Mouse (Mus musculus) kidney, embryonic 14.5 days (tissue): ENCODE measurements around the gene Zmym1. TPM values are rescaled to one million over a fixed set of nuclear protein-coding genes. Genes with fewer than 3 reads are reported as not detected.
"Not testable (repeated sequence)": the region's sequence is repeated elsewhere in the genome, so short reads cannot be mapped to it uniquely, and the experiment has no call there.

Experiments used
- ATAC-seq: fragments of 200-750 bp; cut with Nextera tagmentation; 2 replicates; pipeline ENCODE4 v1.8.0; 2017; ENCODE audit warnings: moderate number of reproducible peaks, mild to moderate bottlenecking, moderate TSS enrichment, moderate library complexity; ENCODE audit not compliant: low FRiP score, low TSS enrichment
- H3K27ac ChIP-seq: fragments of 300-500 bp; sonication (generic); 2 replicates; pipeline ENCODE4 v1.5.1; 2014; ENCODE audit warnings: low read depth, mild to moderate bottlenecking, low read length, moderate library complexity, mixed read lengths
- H3K27me3 ChIP-seq: fragments of 300-500 bp; sonication (generic); 2 replicates; pipeline ENCODE4 v1.6.1; 2014; ENCODE audit warnings: mild to moderate bottlenecking, low read length; ENCODE audit not compliant: control insufficient read depth, insufficient read depth
- H3K36me3 ChIP-seq: fragments of 300-500 bp; sonication (generic); 2 replicates; pipeline ENCODE4 v1.6.1; 2014; ENCODE audit warnings: low read length, mixed read lengths; ENCODE audit not compliant: control insufficient read depth, insufficient read depth
- H3K4me1 ChIP-seq: fragments of 300-500 bp; sonication (generic); 2 replicates; pipeline ENCODE4 v1.6.1; 2014; ENCODE audit warnings: low read length, mixed read lengths; ENCODE audit not compliant: control insufficient read depth, insufficient read depth
- H3K4me2 ChIP-seq: fragments of 300-500 bp; sonication (generic); replicated peaks from 2 replicates; pipeline ENCODE4 v1.6.1; 2014; ENCODE audit warnings: low read depth, mild to moderate bottlenecking, low read length
- H3K4me3 ChIP-seq: fragments of 300-500 bp; sonication (generic); 2 replicates; pipeline ENCODE4 v1.5.1; 2014; ENCODE audit warnings: mild to moderate bottlenecking, low read length
- H3K9ac ChIP-seq: fragments of 300-500 bp; sonication (generic); 2 replicates; pipeline ENCODE4 v1.6.1; 2014; ENCODE audit warnings: low read depth, mild to moderate bottlenecking, low read length, moderate library complexity
- H3K9me3 ChIP-seq: fragments of 300-500 bp; sonication (generic); 2 replicates; pipeline ENCODE4 v1.6.1; 2016; ENCODE audit warnings: low read length; ENCODE audit not compliant: control insufficient read depth
- WGBS: fragments of 180-500 bp; shearing (Covaris S2); extraction: QIAGEN DNeasy Blood & Tissue Kit; methylation state at CpG from one replicate; pipeline ENCODE4 v1.1.7; 2014; 5-methylcytosine and 5-hydroxymethylcytosine counted together
- polyA plus RNA-seq: library from polyadenylated mRNA; unstranded; fragments of >200 nt; fragmentation: Nextera tagmentation; extraction: Ambion mirVana; gene quantifications from 2 replicates; pipeline ENCODE4 v1.2.1, GENCODE M21; 2014

The Zmym1 gene
- polyA plus RNA-seq, 1 experiment from 2014 or later, result 26.5 TPM

DNA sequence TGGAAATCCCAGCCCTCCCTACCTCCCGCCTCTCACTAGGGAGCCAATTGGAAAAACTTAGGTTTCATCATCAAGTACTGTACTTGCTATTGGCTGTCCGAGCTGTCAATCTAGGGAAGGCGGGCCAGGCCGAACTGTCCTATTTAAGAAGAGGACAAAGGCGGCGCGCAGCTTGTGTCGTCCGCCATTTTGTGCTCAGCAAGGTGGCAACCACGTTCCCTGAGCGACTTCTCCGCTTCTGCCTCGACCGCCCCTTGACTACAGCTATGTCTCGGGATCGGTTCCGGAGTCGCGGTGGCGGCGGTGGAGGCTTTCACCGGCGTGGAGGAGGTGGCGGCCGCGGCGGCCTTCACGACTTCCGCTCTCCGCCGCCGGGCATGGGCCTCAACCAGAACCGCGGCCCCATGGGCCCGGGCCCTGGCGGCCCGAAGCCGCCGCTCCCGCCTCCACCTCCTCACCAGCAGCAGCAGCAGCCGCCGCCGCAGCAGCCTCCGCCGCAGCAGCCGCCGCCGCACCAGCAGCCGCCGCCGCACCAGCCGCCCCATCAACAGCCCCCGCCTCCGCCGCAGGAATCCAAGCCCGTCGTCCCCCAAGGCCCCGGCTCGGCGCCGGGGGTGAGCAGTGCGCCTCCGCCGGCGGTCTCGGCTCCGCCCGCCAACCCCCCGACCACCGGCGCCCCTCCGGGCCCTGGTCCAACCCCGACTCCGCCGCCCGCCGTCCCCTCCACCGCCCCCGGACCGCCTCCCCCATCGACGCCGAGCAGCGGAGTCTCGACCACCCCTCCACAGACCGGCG lies 39.6 kb downstream of the Zmym1 start, which contains the start of gene Sfpq:
Gene Sfpq (plus strand): TSS at position 174 of the 795 bp plus-strand sequence.
- peaks cover 36% of the 10 kb centered on the region for H3K36me3 ChIP-seq
- no peaks in the 10 kb centered on the region for H3K27me3 ChIP-seq
- no peaks in the 10 kb centered on the region for H3K9me3 ChIP-seq
- peak within 1 kb of the TSS; percentile 100 for H3K9ac ChIP-seq
- under 1% methylated on average over 61 of the region's 87 CpGs for WGBS
- peak within 1 kb of the TSS; percentile 99 for H3K27ac ChIP-seq
- peaks cover 13% of the 10 kb centered on the region for H3K4me1 ChIP-seq
- ATAC-seq, result peak; percentile 97
- peak within 1 kb of the TSS; percentile 63 for H3K4me2 ChIP-seq
- peak within 1 kb of the TSS; percentile 100 for H3K4me3 ChIP-seq

DNA sequence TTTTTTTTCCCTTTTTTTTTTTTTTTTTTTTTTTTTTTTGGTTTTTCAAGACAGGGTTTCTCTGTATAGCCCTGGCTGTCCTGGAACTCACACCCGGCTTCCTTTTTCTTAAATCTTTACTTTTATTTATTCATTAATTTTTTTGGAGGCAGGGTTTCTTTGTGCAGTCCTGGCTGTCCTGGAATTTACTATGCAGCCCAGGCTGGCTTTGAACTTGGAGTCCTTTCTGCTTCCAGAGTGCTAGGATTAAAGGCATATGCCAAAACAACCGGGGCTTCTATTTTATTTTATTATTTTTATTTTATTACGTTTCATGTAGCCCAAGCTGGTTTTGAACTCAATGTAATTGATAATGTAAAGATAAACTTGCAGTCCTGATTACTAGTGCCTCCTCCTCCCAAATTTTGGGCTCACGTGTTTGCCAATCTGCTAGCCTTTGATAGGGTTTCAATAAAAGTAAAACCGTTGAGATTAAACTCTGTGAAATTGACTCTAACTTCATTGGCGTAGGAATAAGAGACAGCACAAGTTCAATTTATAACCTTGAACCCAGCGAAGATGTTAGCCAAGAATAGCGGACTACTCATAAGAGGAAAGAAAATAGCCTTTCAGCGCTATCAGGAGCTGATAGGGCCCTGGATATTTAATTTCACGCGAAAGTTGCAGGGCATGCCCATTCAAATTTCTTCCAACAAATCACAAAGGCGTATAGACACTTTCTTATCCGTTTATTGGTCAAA lies 40.4 kb downstream of the Zmym1 start:
- no peak overlapping the region for H3K27ac ChIP-seq
- ATAC-seq, result no peak

DNA sequence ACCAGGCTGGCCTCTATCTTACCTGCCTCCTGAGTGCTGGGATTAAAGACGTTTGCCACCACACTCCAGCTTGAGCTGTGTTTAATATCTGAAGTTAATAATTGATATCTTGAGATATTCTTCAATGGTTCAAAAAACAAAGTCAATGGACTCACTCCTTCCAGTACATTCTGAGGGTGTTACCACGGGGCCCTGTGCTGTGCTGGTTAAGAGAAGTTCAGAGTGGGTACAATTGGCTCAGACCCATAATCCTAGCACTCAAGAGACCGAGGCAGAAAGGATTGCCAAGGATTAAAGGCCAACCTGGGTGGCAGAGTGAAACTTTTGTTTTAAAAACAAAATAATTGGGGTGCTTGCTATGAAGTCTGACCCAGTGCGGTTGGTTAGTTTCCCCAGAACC lies 44.6 kb downstream of the Zmym1 start:
- 84% methylated on average over 4 of the region's 4 CpGs for WGBS

More for the DNA sequence above, 40.4 kb downstream of the Zmym1 start:
- H3K36me3 ChIP-seq, result peaks cover 29% of the 10 kb centered on the region
- H3K4me2 ChIP-seq, result peak overlapping the region; percentile 53
- H3K9me3 ChIP-seq, result no peaks in the 10 kb centered on the region
- H3K4me1 ChIP-seq, result peaks cover 15% of the 10 kb centered on the region
- H3K9ac ChIP-seq, result no peak overlapping the region
- WGBS, result 12% methylated on average over 13 of the region's 13 CpGs
- H3K4me3 ChIP-seq, result peak overlapping the region; percentile 100
- H3K27me3 ChIP-seq, result no peaks in the 10 kb centered on the region

DNA sequence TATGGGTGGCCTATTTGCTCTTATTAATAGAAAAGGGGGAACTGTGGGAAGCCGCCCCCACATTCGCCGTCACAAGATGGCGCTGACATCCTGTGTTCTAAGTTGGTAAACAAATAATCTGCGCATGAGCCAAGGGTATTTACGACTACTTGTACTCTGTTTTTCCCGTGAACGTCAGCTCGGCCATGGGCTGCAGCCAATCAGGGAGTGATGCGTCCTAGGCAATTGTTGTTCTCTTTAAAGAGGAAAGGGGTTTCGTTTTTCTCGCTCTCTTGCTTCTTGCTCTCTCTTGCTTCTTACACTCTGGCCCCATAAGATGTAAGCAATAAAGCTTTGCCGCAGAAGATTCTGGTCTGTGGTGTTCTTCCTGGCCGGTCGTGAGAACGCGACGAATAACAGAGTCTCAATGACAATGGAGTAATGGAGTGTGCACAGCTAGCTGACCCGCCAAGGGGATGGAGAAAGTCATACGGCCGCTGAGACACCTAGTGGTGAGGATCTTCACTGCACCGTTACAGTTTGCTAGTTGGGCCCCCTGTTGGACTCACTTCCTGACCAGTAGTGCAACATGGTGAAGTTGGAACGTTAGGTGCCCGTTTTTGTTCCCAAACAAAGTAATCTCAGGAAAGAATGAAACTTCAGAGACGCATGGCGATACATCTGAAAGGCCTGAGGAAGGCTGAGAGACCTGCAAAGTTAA lies 45.5 kb downstream of the Zmym1 start:
- Histone ChIP-seq H3K4me2 (peak overlapping the region; percentile 12; the same call in 1 of the 2 replicates), H3K4me3 (peak overlapping the region; percentile 19; the same call in 1 of the 2 replicates)
- H3K27ac ChIP-seq, H3K9ac ChIP-seq, H3K4me1 ChIP-seq, H3K9me3 ChIP-seq, H3K36me3 ChIP-seq, H3K27me3 ChIP-seq: not testable (repeated sequence)
- peak; percentile 94 for ATAC-seq
- 19% methylated on average over 14 of the region's 26 CpGs for WGBS

More for the DNA sequence above, 44.6 kb downstream of the Zmym1 start:
- no peaks in the 10 kb centered on the region for H3K27me3 ChIP-seq
- H3K9me3 ChIP-seq, result no peaks in the 10 kb centered on the region
- no peak overlapping the region for H3K4me2 ChIP-seq
- 0 out of 2 replicates have a peak, but pooled peaks cover 2% of the 10 kb centered on the region for H3K4me1 ChIP-seq
- ATAC-seq, result no peak
- no peak overlapping the region for H3K9ac ChIP-seq
- H3K27ac ChIP-seq, result no peak overlapping the region
- no peaks in the 10 kb centered on the region for H3K36me3 ChIP-seq
- H3K4me3 ChIP-seq, result no peak overlapping the region

DNA sequence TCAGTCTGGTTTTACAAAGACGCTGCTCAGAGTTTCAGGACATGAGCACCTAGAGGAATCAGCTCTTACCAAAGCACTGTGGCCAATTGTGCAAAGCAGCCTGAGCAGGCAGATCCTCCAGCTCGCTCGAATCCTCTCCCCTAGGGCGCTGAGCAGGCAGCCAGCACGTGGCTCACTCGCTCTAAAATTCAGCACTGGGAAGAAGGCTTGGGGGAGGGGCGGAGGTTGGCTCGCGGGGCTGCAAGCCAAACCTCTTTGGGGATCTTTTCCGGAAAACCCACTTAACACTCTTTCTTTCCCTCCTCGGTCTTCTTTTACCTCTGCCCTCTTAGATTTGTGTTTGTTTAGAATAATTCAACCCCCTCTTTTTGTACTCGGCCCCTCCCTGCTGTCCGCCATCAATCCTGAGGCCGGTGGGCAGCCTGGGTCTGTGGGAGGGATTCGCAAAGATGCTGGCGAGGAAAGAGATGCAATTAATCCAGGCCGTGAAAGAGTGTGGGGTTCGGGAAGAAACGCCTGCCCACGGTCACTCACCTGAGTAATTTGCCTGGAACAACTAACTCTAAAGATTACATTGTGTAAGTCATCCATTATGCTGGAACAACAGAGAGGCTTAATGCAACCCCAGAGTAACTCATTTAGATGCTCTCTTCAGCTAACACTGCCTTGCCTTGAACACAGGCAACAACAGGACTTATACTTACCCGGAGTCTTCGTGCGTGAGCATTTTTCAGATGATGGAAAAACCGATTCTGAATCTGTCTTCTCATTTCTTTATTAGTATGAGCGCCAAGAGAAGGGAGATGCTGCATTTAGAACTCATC lies 55.6 kb downstream of the Zmym1 start:
- peak overlapping the region; percentile 49 for H3K4me2 ChIP-seq
- peak overlapping the region; percentile 29 for H3K4me3 ChIP-seq
- H3K36me3 ChIP-seq, result no peaks in the 10 kb centered on the region
- no peaks in the 10 kb centered on the region for H3K27me3 ChIP-seq
- H3K9me3 ChIP-seq, result no peaks in the 10 kb centered on the region
- peak; percentile 72 for ATAC-seq
- 16% methylated on average over 25 of the region's 25 CpGs for WGBS
- H3K4me1 ChIP-seq, result 0 out of 2 replicates have a peak, but pooled peaks cover 4% of the 10 kb centered on the region
- H3K27ac ChIP-seq, result no peak overlapping the region
- peak overlapping the region; percentile 53 for H3K9ac ChIP-seq

DNA sequence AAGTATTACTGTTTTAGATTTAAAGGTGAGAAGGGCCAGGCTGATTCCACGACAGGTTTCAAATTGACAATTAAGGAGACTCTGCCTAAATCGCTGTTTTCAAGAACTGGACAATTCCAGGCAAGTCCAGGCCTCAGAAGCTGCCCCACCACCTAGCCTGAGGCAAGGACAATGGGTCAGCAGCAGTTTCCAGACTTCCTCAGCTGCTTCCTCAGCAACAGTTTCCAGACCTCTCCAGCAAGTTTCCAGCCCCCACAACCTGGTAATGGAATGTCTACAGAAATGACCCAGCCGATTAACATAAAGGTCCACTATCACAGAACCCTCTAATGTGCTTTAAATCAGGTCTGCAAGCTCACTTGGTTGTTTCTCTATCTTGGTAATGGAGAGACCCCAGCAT lies 56.6 kb downstream of the Zmym1 start:
- H3K9me3 ChIP-seq, result no peaks in the 10 kb centered on the region
- no peak for ATAC-seq
- H3K27me3 ChIP-seq, result no peaks in the 10 kb centered on the region
- no peak overlapping the region for H3K27ac ChIP-seq
- no peaks in the 10 kb centered on the region for H3K36me3 ChIP-seq
- H3K4me2 ChIP-seq, result no peak overlapping the region
- 0 out of 2 replicates have a peak, but pooled peaks cover 4% of the 10 kb centered on the region for H3K4me1 ChIP-seq
- no peak overlapping the region for H3K4me3 ChIP-seq
- H3K9ac ChIP-seq, result no peak overlapping the region
- 85% methylated on average over 3 of the region's 3 CpGs for WGBS

DNA sequence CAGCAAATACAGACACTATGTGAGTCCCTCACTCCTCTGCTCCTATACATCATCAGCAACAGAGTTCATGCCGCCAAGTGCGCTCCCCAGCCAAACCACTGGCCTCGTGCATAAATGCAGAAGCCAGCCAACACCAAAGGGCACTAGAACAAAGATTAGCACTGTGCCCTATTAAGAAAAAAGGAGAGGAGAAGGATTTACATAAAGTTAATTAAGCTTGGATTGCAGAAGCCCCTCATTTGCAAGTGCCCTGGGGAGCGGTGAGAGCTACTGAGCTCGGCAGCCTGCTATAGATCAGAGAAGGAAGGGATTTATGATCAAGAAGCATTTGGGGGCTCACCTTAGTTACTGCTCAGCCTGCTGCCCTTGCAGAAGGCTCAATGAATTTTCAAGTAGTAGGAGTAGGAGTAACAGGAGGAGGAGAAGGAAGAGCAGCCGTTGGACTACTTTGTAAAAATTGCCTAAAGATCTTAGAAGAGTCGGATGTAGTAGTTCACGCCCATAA lies 60.3 kb downstream of the Zmym1 start:
- H3K4me1 ChIP-seq, result 0 out of 2 replicates have a peak, but pooled peaks cover 4% of the 10 kb centered on the region
- WGBS, result 26% methylated on average over 8 of the region's 8 CpGs
- no peaks in the 10 kb centered on the region for H3K36me3 ChIP-seq
- no peak overlapping the region for H3K27ac ChIP-seq
- no peak overlapping the region for H3K9ac ChIP-seq
- no peaks in the 10 kb centered on the region for H3K9me3 ChIP-seq
- no peaks in the 10 kb centered on the region for H3K27me3 ChIP-seq
- no peak overlapping the region for H3K4me2 ChIP-seq
- ATAC-seq, result no peak
- H3K4me3 ChIP-seq, result no peak overlapping the region

DNA sequence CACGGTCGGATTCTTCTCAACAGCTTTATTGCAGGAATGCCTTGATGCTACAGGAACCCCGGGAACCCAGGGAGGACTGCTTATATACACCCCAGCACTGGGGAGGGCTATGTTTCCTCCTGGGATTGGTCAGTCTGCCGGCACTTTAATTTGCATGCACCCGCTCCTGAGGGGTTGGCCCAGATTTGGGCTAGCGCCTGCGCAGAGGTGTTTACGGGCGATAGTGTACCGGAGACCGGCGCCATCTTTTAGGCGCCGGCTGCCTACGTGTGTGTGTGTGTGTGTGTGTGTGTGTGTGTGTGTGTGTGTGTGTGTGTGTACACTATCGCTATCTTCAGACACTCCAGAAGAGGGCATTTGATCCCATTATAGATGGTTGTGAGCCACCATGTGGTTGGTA lies 61.6 kb downstream of the Zmym1 start:
- not testable (repeated sequence) for H3K4me2 ChIP-seq, H3K4me1 ChIP-seq, H3K9me3 ChIP-seq, H3K36me3 ChIP-seq, H3K27me3 ChIP-seq, H3K4me3 ChIP-seq, H3K9ac ChIP-seq, ATAC-seq, H3K27ac ChIP-seq
- 97% methylated on average over 16 of the region's 16 CpGs for WGBS
